Mouse (Mus musculus) forebrain, postnatal 0 days (tissue): ENCODE data around the gene Gm5737. TPM values are rescaled to one million over a fixed set of nuclear protein-coding genes. Genes with fewer than 3 reads are reported as not detected.

ENCODE experiments used
- ATAC-seq: fragments of 200-750 bp; cut with Nextera tagmentation; 2 replicates; pipeline ENCODE4 v1.8.0; 2017; ENCODE audit warnings: mild to moderate bottlenecking, moderate library complexity
- DNase-seq: peaks from one replicate; pipeline ENCODE4 v3.0.0-alpha.2; 2015
- H3K27ac ChIP-seq: fragments of 300-500 bp; sonication (generic); 2 replicates; pipeline ENCODE4 v1.5.1; 2014; ENCODE audit warnings: low read depth, mild to moderate bottlenecking, antibody characterized with exemption, low read length, moderate library complexity, mixed read lengths
- H3K27me3 ChIP-seq: fragments of 300-500 bp; sonication (generic); 2 replicates; pipeline ENCODE4 v1.6.1; 2014; ENCODE audit warnings: mild to moderate bottlenecking, low read length, mixed read lengths; ENCODE audit not compliant: insufficient read depth
- H3K36me3 ChIP-seq: fragments of 300-500 bp; sonication (generic); 2 replicates; pipeline ENCODE4 v1.6.1; 2014; ENCODE audit warnings: mild to moderate bottlenecking, moderate library complexity; ENCODE audit not compliant: insufficient read depth
- H3K4me1 ChIP-seq: fragments of 300-500 bp; sonication (generic); 2 replicates; pipeline ENCODE4 v1.6.1; 2014; ENCODE audit warnings: antibody characterized with exemption; ENCODE audit not compliant: insufficient read depth
- H3K4me2 ChIP-seq: fragments of 300-500 bp; sonication (generic); 2 replicates; pipeline ENCODE4 v1.6.1; 2014; ENCODE audit warnings: low read depth, mild to moderate bottlenecking, moderate library complexity
- H3K4me3 ChIP-seq: fragments of 300-500 bp; sonication (generic); 2 replicates; pipeline ENCODE4 v1.5.1; 2014; ENCODE audit warnings: low read depth, low read length, mixed read lengths
- H3K9ac ChIP-seq: fragments of 300-500 bp; sonication (generic); 2 replicates; pipeline ENCODE4 v1.6.1; 2014; ENCODE audit warnings: mild to moderate bottlenecking
- H3K9me3 ChIP-seq: fragments of 300-500 bp; sonication (generic); 2 replicates; pipeline ENCODE4 v1.6.1; 2016; ENCODE audit warnings: low read length
- CTCF ChIP-seq: sonication (generic); IDR thresholded peaks from 2 replicates; pipeline ENCODE4 v1.5.1; 2016; ENCODE audit warnings: antibody characterized with exemption, control low read depth, low read depth
- WGBS: fragments of 180-500 bp; shearing (Covaris S2); extraction: QIAGEN DNeasy Blood & Tissue Kit; methylation state at CpG from one replicate; pipeline ENCODE4 v1.1.7; 2014; 5-methylcytosine and 5-hydroxymethylcytosine counted together
- polyA plus RNA-seq: library from polyadenylated mRNA; unstranded; fragments of >200 nt; fragmentation: Nextera tagmentation; extraction: Ambion mirVana; gene quantifications from 2 replicates; pipeline ENCODE4 v1.2.1, GENCODE M21; 2015
- total RNA-seq: library from RNA; depleted of rRNA; stranded (reverse); fragments of >200 nt; gene quantifications from 2 replicates; pipeline ENCODE4 v1.2.3, GENCODE M21; 2014; rRNA removed

Gm5737 gene
- total RNA-seq (not detected in 2 replicates), polyA plus RNA-seq (0.16 TPM in 1 of 2 replicates, not detected in the other)

DNA sequence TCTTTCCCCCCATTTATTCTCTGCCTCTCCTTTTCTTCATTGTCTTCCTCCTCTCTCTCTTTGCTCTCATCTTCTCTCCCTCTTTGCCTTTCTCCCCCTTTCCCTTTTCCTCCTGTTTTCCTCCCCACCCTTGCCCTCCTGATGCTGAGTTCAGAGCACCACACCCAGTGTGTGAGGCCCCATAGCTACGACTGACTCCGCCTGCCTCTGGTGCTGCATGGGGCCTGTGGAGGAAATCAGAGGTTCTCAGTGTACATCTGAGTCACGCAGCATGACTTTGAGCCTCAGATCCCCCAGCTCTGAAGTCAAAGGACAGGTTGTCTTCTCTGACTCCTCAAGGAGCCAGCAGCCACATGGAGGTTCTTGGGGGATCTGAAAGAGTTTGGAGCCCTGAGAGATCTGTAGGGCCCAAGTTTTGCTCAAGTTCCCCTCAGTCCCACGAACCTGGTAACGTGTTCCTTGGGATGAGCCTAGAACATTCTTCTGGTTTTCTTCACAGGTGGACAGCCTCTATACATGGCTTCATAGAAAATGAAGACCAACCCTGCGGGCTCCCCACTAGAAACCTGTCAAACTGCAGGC lies at the start of gene Gm5737:
TSS of gene Gm5737 (plus strand) at position 532 of the 582 bp plus-strand sequence.
- ATAC-seq, result no peak
- WGBS, result 82% methylated on average over 6 of the region's 6 CpGs

GRCm38 (mm10) chr7:120767369-120767768 lies 44.8 kb upstream of the Gm5737 start:
- ATAC-seq (no peak), DNase-seq (no peak)
- WGBS, result 5% methylated on average over 1 of the region's 1 CpGs

More for the DNA sequence above, at the start of gene Gm5737:
- Histone ChIP-seq H3K27ac (no peak within 1 kb of the TSS), H3K4me1 (no peaks in the 10 kb centered on the region), H3K4me3 (no peak within 1 kb of the TSS), H3K4me2 (no peak within 1 kb of the TSS), H3K27me3 (no peaks in the 10 kb centered on the region), H3K9me3 (no peaks in the 10 kb centered on the region), H3K36me3 (no peaks in the 10 kb centered on the region), H3K9ac (no peak within 1 kb of the TSS)
- no peak for DNase-seq
- no peak for TF ChIP-seq CTCF

GRCm38 (mm10) chr7:120771389-120771788 lies 40.8 kb upstream of the Gm5737 start:
- Histone ChIP-seq H3K27me3 (no peaks in the 10 kb centered on the region), H3K4me3 (no peak overlapping the region), H3K4me2 (no peak overlapping the region), H3K9me3 (no peaks in the 10 kb centered on the region), H3K9ac (no peak overlapping the region), H3K4me1 (no peaks in the 10 kb centered on the region), H3K36me3 (no peaks in the 10 kb centered on the region), H3K27ac (no peak overlapping the region)
- no peak for TF ChIP-seq CTCF
- ATAC-seq (no peak), DNase-seq (no peak)
- 44% methylated on average over 1 of the region's 1 CpGs for WGBS

More at GRCm38 (mm10) chr7:120767369-120767768, 44.8 kb upstream of the Gm5737 start:
- TF ChIP-seq CTCF, result no peak
- Histone ChIP-seq H3K4me3 (no peak overlapping the region), H3K27ac (no peak overlapping the region), H3K4me1 (no peaks in the 10 kb centered on the region), H3K27me3 (no peaks in the 10 kb centered on the region), H3K9ac (no peak overlapping the region), H3K9me3 (no peaks in the 10 kb centered on the region), H3K36me3 (no peaks in the 10 kb centered on the region), H3K4me2 (no peak overlapping the region)

DNA sequence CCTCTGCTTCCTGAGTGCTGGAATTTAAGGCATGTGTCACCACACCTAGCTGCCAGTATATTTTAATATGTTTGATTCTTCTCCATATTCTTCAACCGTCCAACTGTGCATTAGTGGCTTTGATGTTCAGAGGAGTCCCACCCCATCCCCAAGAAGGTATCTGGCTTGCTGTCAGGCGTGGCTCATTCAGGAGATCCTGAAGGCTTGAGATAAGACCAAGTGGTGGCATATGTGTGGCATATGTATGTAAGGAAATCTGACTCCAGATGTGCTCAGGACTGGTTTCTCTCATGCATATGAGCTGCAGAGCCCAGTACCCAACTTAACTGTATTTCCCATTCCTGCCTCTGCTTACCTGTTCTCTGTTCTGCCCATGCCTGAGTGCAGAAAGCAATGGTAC lies 34.2 kb upstream of the Gm5737 start:
- no peaks in the 10 kb centered on the region for H3K4me1 ChIP-seq
- H3K9ac ChIP-seq, result no peak overlapping the region
- no peaks in the 10 kb centered on the region for H3K27me3 ChIP-seq
- no peaks in the 10 kb centered on the region for H3K9me3 ChIP-seq
- no peak for DNase-seq
- H3K4me3 ChIP-seq, result no peak overlapping the region
- H3K4me2 ChIP-seq, result no peak overlapping the region
- ATAC-seq, result no peak
- H3K27ac ChIP-seq, result no peak overlapping the region
- 59% methylated on average over 2 of the region's 2 CpGs for WGBS
- no peak for TF ChIP-seq CTCF
- no peaks in the 10 kb centered on the region for H3K36me3 ChIP-seq

DNA sequence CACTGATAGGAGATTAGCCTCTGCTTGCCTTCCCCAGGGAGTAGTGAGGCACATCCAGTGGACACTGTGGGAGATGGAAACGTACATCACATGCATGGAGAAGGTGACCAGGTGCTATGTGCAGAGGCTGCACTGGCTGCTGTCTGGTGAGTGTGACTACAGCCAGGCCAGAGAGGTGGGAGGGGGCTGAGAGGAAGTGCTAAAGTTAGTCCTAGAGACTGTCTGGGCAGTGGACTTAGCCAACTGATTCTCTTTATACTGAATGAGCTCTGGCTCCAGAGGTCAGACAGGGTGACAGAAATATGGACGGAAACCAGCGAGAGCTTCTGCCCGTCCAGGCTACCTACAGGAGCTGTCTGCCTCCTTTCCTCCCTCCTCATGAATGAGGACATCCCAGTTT lies 16.6 kb upstream of the Gm5737 start:
- ATAC-seq (no peak), DNase-seq (no peak)
- H3K4me1 ChIP-seq, result no peaks in the 10 kb centered on the region
- H3K4me3 ChIP-seq, result no peak overlapping the region
- no peaks in the 10 kb centered on the region for H3K27me3 ChIP-seq
- H3K4me2 ChIP-seq, result no peak overlapping the region
- 82% methylated on average over 4 of the region's 4 CpGs for WGBS
- no peak overlapping the region for H3K27ac ChIP-seq
- no peaks in the 10 kb centered on the region for H3K9me3 ChIP-seq
- no peak for TF ChIP-seq CTCF
- H3K9ac ChIP-seq, result no peak overlapping the region
- no peaks in the 10 kb centered on the region for H3K36me3 ChIP-seq

DNA sequence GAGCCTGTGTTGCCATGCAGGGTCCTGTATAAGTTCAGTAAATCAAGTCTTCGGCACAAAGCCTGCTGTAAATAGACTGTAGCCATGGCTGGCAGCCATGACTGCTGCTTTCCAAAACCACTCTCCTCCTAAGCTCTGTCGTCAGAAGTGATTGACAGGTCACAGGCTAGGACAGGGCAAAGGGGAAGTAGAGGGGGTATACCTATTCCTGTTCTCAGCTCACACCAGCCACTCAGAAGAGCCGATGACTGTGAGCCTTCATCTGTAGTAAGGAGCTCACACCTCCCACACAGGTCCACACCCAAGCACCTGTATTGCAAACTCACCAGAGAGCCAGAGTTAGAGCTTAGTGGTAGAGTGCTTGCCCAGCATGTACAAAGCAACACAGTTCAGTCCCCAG lies 15.8 kb upstream of the Gm5737 start:
- Histone ChIP-seq H3K4me1 (no peaks in the 10 kb centered on the region), H3K9me3 (no peaks in the 10 kb centered on the region), H3K4me3 (no peak overlapping the region), H3K27ac (no peak overlapping the region), H3K36me3 (no peaks in the 10 kb centered on the region), H3K9ac (no peak overlapping the region), H3K27me3 (no peaks in the 10 kb centered on the region), H3K4me2 (no peak overlapping the region)
- 73% methylated on average over 3 of the region's 3 CpGs for WGBS
- ATAC-seq (no peak), DNase-seq (no peak)
- no peak for TF ChIP-seq CTCF

GRCm38 (mm10) chr7:120803268-120803667 lies 8.9 kb upstream of the Gm5737 start:
- H3K4me2 ChIP-seq, result no peak overlapping the region
- H3K9ac ChIP-seq, result no peak overlapping the region
- no peak overlapping the region for H3K4me3 ChIP-seq
- no peaks in the 10 kb centered on the region for H3K4me1 ChIP-seq
- no peaks in the 10 kb centered on the region for H3K9me3 ChIP-seq
- no peak overlapping the region for H3K27ac ChIP-seq
- no peak for ATAC-seq
- DNase-seq, result no peak
- WGBS, result 94% methylated on average over 2 of the region's 2 CpGs
- no peak for TF ChIP-seq CTCF
- no peaks in the 10 kb centered on the region for H3K27me3 ChIP-seq
- H3K36me3 ChIP-seq, result no peaks in the 10 kb centered on the region
